Mouse (Mus musculus) heart, embryonic 11.5 days (tissue): ENCODE data around the gene Rnf169. TPM values are rescaled to one million over a fixed set of nuclear protein-coding genes. Genes with fewer than 3 reads are reported as not detected.

ENCODE experiments used
- ATAC-seq: fragments of 200-750 bp; cut with Nextera tagmentation; replicated peaks from 2 replicates; pipeline ENCODE4 v1.8.0; 2017; ENCODE audit warnings: moderate library complexity; ENCODE audit not compliant: insufficient number of reproducible peaks, low FRiP score, low TSS enrichment
- H3K27ac ChIP-seq: fragments of 300-500 bp; sonication (generic); 2 replicates; pipeline ENCODE4 v1.5.1; 2014; ENCODE audit warnings: mild to moderate bottlenecking, low read depth, low read length
- H3K27me3 ChIP-seq: fragments of 300-500 bp; sonication (generic); 2 replicates; pipeline ENCODE4 v1.6.1; 2014; ENCODE audit warnings: mild to moderate bottlenecking, low read length, mixed read lengths; ENCODE audit not compliant: control insufficient read depth, insufficient read depth
- H3K36me3 ChIP-seq: fragments of 300-500 bp; sonication (generic); 2 replicates; pipeline ENCODE4 v1.6.1; 2014; ENCODE audit warnings: mild to moderate bottlenecking, low read length, moderate library complexity, mixed read lengths; ENCODE audit not compliant: control insufficient read depth, insufficient read depth
- H3K4me1 ChIP-seq: fragments of 300-500 bp; sonication (generic); 2 replicates; pipeline ENCODE4 v1.6.1; 2014; ENCODE audit warnings: low read length; ENCODE audit not compliant: control insufficient read depth, insufficient read depth
- H3K4me2 ChIP-seq: fragments of 300-500 bp; sonication (generic); 2 replicates; pipeline ENCODE4 v1.6.1; 2014; ENCODE audit warnings: mild to moderate bottlenecking, moderate library complexity
- H3K4me3 ChIP-seq: fragments of 300-500 bp; sonication (generic); 2 replicates; pipeline ENCODE4 v1.5.1; 2014; ENCODE audit warnings: low read depth, low read length
- H3K9ac ChIP-seq: fragments of 300-500 bp; sonication (generic); 2 replicates; pipeline ENCODE4 v1.6.1; 2014; ENCODE audit warnings: mild to moderate bottlenecking, low read depth, low read length, moderate library complexity
- H3K9me3 ChIP-seq: fragments of 300-500 bp; sonication (generic); replicated peaks from 2 replicates; pipeline ENCODE4 v1.6.1; 2016; ENCODE audit warnings: low read length; ENCODE audit not compliant: control insufficient read depth
- WGBS: fragments of 180-500 bp; shearing (Covaris S2); extraction: QIAGEN DNeasy Blood & Tissue Kit; methylation state at CpG from one replicate; pipeline ENCODE4 v1.1.7; 2014; ENCODE audit not compliant: insufficient replicate concordance; 5-methylcytosine and 5-hydroxymethylcytosine counted together
- polyA plus RNA-seq: library from polyadenylated mRNA; unstranded; fragments of >200 nt; fragmentation: Nextera tagmentation; extraction: Ambion mirVana; gene quantifications from 2 replicates; pipeline ENCODE4 v1.2.1, GENCODE M21; 2014

Gene Rnf169
- polyA plus RNA-seq, 1 experiment from 2014 or later = 4.7 TPM

DNA sequence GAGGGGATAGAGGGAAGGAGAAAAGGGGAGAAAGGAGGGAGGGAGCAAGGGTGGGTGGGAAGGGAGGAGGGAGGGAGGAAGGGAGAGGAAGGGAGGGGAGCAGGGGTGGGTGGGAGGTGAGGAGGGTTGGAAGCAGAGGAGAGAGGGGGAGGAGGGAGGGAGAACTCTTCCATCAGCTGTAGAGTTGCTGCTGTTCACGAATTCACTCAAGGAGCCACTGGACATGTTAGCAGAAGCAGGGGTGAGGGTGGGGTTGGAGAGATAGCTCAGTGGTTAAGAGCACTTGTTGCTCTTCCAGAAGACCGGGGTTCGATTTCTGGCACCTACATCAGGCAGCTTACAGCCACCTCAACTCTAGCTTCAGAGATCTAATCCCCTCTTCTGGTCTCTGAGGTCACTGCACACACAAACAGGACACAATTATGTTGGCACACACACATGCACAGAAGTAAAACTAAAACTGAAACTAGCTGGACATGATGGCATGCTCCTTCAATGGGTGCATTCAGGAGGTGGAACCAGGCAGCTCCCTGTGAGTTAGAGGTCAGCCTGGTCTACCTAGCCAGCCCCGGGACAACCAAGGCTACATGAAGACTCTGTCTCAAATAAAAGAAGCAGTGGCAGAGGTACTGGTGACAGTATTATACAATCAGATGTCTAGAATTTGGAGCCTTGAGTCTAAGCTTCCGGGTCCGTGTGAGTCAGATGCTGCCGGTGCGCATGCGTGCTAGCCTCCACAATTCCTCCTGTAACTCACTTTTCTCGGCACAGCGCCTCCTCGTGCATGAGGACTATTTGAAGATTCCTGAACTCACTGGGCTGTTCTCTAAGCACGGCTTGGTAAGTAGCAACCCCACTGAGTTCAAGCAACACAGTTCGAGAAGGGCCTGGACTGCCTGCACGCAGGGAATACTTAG, 9.9 kb upstream of the Rnf169 start:
- Histone ChIP-seq H3K4me2 (no peak overlapping the region), H3K9ac (no peak overlapping the region), H3K4me3 (no peak overlapping the region), H3K27ac (no peak overlapping the region), H3K27me3 (no peaks in the 10 kb centered on the region), H3K36me3 (no peaks in the 10 kb centered on the region), H3K9me3 (no peaks in the 10 kb centered on the region), H3K4me1 (no peaks in the 10 kb centered on the region)
- 57% methylated on average over 15 of the region's 15 CpGs for WGBS
- no peak for ATAC-seq

GRCm38 (mm10) chr7:99988725-99989124, 8.5 kb upstream of the Rnf169 start:
- H3K4me1 ChIP-seq = no peaks in the 10 kb centered on the region
- no peak overlapping the region for H3K27ac ChIP-seq
- no peaks in the 10 kb centered on the region for H3K9me3 ChIP-seq
- no peak overlapping the region for H3K4me2 ChIP-seq
- 4% methylated on average over 4 of the region's 4 CpGs for WGBS
- H3K9ac ChIP-seq = no peak overlapping the region
- H3K4me3 ChIP-seq = no peak overlapping the region
- no peak for ATAC-seq
- H3K27me3 ChIP-seq = no peaks in the 10 kb centered on the region
- no peaks in the 10 kb centered on the region for H3K36me3 ChIP-seq

DNA sequence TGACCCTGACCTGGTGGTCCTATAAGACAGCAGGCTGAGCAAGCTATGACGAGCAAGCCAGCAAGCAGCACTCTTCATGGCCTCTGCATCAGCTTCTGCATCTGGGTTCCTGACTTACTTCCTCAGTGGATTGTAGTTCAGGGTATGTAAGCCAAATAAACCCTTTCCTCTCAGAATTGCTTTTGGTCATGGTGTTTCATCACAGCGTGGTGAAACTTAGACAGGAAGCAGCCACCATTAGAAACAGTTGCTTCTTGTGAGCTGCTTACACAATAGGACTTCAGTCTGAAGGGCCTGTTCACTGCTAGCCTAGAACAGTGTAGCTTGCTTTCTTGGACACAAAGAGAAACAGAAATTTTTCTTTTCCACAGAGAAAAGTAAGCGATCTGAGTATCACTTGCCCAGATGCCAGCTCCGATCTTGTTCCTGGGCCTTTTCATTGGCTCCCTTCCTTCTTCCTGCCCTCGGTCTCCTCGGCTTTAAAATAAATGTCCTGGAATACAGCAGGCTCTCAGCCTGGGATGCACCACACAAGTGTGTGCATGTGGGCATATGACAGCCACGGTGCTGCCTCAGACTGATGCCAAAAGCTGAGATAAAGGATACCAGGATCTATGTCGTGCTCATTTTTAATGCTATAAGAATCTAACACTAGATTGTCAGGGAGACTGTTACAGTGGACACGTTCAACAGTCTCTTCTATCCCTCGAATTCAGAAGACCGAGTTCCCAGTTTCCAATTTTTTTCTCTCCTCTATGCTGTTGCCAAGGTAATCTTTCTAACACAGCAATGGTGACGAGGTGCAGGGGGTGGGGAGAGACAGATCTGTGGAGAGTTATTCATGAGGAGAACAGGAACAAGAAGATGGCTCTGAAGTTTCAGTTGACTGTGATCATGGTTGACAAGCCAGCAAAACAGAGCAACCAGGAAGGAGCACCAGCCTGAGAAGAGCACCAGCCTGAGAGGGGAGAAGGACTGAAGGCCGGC, 2.3 kb upstream of the Rnf169 start:
- H3K4me1 ChIP-seq = peaks cover 9% of the 10 kb centered on the region; the same call in 1 of the 2 replicates
- H3K4me2 ChIP-seq = no peak overlapping the region
- no peak for ATAC-seq
- H3K9me3 ChIP-seq = no peaks in the 10 kb centered on the region
- H3K4me3 ChIP-seq = no peak overlapping the region
- no peaks in the 10 kb centered on the region for H3K27me3 ChIP-seq
- H3K36me3 ChIP-seq = no peaks in the 10 kb centered on the region
- no peak overlapping the region for H3K27ac ChIP-seq
- WGBS = 77% methylated on average over 13 of the region's 13 CpGs
- no peak overlapping the region for H3K9ac ChIP-seq

GRCm38 (mm10) chr7:99981311-99981710, 1.1 kb upstream of the Rnf169 start:
- Histone ChIP-seq H3K4me2 (no peak overlapping the region; the same call in 1 of the 2 replicates), H3K9ac (no peak overlapping the region)
- no peak for ATAC-seq

DNA sequence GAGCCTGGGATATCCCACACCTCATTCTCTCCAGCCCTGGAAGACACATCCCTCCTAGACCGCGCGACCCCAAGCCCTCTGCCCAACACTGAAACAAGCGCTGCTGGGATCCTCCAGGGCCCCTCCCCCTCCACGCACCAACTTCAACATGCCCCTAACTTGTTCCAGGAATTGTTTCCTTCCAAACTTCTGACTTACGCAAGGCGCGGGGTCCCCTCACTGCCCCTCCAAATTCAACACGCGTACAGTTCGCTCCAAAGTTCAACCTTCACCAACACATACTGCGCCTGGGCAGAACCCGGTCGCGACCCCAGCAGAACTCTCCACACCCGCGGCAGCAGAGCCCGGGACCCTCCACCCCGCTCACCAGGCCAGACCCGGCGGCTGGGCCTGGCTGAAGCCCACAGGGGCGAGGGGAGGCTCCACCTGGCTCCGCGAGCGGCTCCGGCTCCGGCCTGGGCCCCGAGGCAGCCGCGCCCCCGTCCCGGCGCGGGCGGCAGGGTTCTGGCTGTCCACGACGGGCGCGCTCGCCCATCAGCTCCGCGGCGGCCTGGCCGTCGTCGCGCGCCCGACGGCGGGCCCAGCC, 609 bp downstream of the Rnf169 start:
- Histone ChIP-seq H3K4me3 (peak overlapping the region; percentile 87), H3K27me3 (no peaks in the 10 kb centered on the region), H3K4me2 (peak overlapping the region; percentile 60), H3K4me1 (peaks cover 11% of the 10 kb centered on the region), H3K9ac (peak overlapping the region; percentile 96), H3K9me3 (no peaks in the 10 kb centered on the region), H3K36me3 (no peaks in the 10 kb centered on the region), H3K27ac (peak overlapping the region; percentile 92)
- peak; percentile 79 for ATAC-seq
- WGBS = under 1% methylated on average over 51 of the region's 51 CpGs

More at GRCm38 (mm10) chr7:99981311-99981710, 1.1 kb upstream of the Rnf169 start:
- WGBS = 5% methylated on average over 2 of the region's 2 CpGs
- H3K27me3 ChIP-seq = no peaks in the 10 kb centered on the region
- peaks cover 9% of the 10 kb centered on the region; the same call in 1 of the 2 replicates for H3K4me1 ChIP-seq
- H3K9me3 ChIP-seq = no peaks in the 10 kb centered on the region
- H3K27ac ChIP-seq = no peak overlapping the region; the same call in 1 of the 2 replicates
- H3K36me3 ChIP-seq = no peaks in the 10 kb centered on the region
- no peak overlapping the region for H3K4me3 ChIP-seq

DNA sequence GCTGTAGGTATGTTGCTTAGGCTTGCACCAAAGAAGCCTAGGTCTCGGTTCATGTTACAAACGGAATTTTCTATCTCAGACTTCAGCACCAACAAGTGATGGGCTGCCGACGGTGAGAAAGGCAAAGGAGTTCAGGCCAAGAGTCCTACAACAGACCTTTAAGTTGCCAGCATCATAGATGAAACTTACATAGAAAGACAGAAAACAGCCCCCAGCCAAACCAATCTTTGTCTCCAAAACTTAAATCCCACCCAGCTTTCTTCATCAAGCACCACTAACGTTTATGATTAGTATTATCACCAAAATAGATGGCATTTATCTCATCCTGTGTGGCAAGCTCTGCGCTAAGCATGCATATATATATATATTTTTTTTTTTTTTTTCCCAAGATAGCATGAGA, 1.2 kb downstream of the Rnf169 start:
- no peaks in the 10 kb centered on the region for H3K9me3 ChIP-seq
- no peaks in the 10 kb centered on the region for H3K36me3 ChIP-seq
- H3K4me2 ChIP-seq = peak overlapping the region; percentile 60
- peak overlapping the region; percentile 96 for H3K9ac ChIP-seq
- 5% methylated on average over 6 of the region's 6 CpGs for WGBS
- H3K4me1 ChIP-seq = peaks cover 16% of the 10 kb centered on the region
- H3K4me3 ChIP-seq = peak overlapping the region; percentile 87
- H3K27ac ChIP-seq = no peak overlapping the region
- no peaks in the 10 kb centered on the region for H3K27me3 ChIP-seq
- ATAC-seq = no peak

GRCm38 (mm10) chr7:99978041-99978440, 2.2 kb downstream of the Rnf169 start:
- no peak overlapping the region for H3K27ac ChIP-seq

More at GRCm38 (mm10) chr7:99978041-99978440, 2.2 kb downstream of the Rnf169 start:
- ATAC-seq = no peak
- H3K4me2 ChIP-seq = no peak overlapping the region
- H3K4me3 ChIP-seq = no peak overlapping the region
- H3K9me3 ChIP-seq = no peaks in the 10 kb centered on the region
- H3K27me3 ChIP-seq = no peaks in the 10 kb centered on the region
- no peaks in the 10 kb centered on the region for H3K36me3 ChIP-seq
- WGBS = 90% methylated on average over 2 of the region's 2 CpGs
- H3K4me1 ChIP-seq = peaks cover 22% of the 10 kb centered on the region
- H3K9ac ChIP-seq = no peak overlapping the region
